Mouse (Mus musculus): ENCODE results near the gene Mlycd. TPM values are rescaled to one million over a fixed set of nuclear protein-coding genes. Genes with fewer than 3 reads are reported as not detected.
A peak's percentile ranks its signal among the peaks of the same experiment; 100 is the strongest.

Mlycd gene
- total RNA-seq, 2 experiments from 2014 or later, result 19.3 to 21.5 TPM

DNA sequence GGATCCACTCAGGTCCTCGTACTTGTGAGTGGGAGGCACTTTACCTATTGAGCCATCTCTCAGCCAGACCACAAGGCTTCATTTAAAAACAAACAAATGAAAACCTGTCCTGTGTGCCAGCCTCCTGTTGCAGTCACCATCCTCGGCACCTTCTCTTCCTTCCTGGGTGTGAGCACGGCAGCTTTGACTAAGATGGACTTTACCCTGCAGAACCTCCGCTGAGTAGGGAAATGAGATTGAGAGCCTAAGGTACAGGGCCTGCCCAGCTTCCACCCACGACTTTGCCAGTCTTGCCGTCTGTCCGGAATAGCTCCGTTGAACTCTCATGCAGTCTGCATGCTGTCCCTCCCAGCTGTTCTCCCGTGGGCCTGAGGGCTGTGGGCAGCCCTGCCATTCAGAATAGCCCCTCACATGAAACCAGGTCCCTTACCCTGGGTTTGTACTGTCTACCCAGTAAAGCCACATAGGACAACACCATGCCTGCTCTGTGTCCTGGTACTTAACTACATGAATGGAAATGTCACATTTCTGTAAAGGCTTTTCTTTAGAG is 5.5 kb downstream of the Mlycd start:
- no peak for DNase-seq
- intact Hi-C loops (cut with DNase I), result no loop called here

DNA sequence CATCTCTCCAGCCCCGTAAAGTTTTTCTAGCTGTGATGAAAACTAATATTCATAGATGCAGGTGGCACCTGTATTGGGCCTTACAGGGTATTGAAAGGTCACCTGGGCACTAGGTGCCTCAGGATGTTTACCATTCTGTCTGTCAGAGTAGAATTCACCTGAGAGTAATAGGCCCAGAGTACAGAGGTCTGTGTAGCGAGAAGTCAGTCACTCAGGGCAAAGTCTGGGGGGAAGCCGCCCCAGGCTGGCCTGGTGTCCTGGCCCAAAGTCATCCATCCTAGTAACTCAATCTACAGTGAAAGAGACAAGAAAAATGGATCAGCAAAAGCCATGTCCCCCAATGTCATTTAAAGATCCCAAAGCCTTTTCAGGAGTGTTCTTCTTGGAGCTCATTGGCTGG is 6.2 kb downstream of the Mlycd start:
- no peak for DNase-seq
- intact Hi-C loops (cut with DNase I), result no loop called here

DNA sequence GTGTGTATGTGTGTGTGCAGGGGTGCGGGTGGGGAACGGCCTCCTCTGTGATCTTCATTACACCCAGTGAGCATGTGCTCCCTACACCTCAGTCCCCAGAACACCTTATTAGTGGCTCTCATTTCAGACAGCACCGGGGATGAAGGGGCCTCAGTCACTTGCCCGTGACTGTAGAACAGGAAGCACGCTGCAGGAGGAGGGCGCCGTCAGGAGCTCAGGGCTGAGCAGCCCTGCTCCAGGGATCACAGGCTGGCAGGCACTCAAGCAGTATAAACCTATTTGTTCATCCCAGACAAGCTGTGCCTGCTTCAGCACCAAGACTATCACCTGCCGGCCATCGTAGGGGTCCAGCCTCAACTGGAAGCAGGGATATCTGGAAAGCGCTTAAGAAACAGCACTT is 9.2 kb downstream of the Mlycd start:
- no peak for DNase-seq
- intact Hi-C loops (cut with DNase I), result no loop called here

DNA sequence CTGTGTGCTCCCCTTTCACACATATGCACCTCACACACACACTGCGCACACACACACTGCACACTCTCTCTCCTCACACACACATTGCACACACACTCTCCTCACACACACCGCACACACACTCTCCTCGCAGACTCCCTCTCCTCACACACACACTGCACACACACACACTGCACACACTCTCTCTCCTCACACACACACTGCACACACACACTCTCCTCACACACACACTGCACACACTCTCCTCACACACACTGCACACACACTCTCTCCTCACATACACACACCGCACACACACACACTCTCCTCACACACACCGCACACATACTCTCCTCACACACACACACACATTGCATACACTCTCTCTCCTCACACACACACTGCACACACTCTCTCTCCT is 10.0 kb downstream of the Mlycd start:
- no peak for DNase-seq
- intact Hi-C loops (cut with DNase I), result no loop called here

DNA sequence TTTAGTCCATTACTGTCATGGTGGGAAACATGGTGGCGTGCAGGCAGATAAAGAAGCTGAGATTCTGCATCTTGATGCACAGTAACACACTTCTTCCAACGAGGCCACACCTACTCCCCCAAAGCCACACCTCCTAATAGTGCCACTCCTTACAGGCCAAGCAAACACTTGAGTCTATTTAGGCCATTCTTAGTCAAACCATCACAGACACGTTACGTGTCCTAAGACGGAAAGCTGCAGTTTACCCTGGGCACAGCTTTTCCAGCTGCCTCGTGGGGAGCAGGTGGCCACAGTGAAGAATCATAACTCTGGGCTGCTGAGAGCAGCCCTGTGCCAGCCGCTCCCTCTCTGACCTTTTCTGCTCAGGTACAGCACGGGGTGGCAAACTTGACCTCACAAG is 13.6 kb downstream of the Mlycd start:
- intact Hi-C loops (cut with DNase I), result no loop called here
- no peak for DNase-seq

DNA sequence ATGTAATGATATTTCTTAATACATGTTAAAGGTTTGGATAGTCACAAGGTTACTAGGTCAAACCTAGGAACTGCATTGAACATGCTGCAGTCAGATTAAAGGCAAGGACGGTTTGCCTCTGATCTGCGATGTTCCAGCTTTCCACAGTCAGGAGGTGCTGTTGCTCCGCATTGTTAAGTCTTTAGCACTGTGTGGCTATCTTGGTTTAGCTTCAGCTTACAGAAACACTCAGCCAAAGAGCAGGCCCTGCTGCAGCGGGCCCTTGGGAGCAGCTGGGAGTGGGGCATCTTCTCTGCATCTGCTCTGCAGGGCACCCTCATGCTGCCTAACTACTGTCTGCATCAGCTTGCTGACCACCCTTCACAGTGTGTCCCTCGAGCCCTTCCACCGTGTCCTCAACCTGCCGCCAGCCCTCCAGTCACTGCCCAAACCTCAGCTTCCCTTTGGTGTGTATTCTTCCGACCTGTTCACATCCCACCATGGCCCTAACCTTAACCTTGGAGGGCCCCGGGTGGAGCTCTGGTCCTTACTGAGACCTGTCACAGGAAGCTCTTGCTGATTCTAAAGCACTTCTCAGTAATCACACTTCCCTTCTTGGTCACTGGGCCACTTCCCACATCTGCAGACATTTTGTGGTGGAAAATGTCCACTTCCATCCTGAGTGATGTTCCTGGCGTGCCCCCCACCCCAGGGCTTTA is 17.5 kb downstream of the Mlycd start:
- no peak for DNase-seq
- intact Hi-C loops (cut with DNase I), result no loop called here

DNA sequence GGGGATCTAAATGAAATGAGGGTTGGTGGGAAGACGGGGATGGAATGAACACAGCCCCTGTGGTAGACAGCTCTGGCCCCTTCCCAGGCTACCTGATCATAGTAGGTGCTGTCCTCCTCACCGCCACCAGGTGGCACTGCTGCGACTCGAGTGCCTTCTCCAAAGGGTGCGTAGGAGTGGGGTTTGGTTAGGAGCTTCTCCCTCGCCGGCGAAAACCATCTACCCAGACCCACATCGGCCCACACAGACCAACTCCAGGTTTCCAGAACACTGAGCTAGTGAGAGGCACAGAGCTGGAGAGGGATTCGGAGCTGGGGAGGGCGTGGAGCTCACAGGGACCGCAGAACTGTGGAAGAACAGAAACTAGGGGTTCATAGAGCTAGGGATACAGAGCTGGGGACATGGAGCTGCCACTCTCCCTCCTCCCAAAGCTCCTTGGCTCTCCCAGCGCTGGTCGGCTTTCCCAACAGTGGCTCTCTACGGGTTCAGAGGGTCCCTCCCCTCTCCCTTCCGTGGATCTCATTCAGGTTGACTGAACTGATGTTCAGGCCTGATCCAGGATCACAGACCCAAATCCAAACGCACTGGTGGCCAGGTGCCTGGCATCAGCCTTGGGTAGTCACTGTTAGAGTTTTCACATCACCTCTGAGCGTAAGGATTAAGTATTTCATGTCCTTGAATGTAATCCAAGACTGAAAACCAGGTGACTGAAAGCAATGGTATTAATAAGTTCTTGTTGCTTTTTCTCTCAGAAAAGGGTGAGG is 18.2 kb downstream of the Mlycd start:
- intact Hi-C loops (cut with DNase I), result no loop called here
- peak; percentile 82 for DNase-seq

DNA sequence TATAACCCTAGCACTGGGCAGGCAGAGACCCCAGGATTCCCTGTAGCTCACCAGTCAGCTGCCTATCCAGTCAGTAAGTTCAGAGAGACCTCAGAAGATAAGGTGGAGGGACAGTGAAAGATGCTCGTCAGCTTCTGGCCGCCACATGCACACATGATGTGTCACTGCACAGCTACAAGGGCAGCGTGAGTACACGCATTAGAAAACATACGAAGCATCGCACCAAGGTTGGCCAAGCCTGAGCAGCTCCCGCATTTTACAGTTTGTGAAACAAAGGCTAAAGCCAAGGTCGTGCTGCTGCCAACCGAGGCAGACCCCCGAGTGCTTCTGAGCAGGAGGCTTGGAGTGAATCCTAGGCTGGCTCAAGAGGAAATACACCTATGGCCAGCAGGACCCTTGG is 18.9 kb downstream of the Mlycd start:
- intact Hi-C loops (cut with DNase I), result no loop called here
- DNase-seq, result no peak

DNA sequence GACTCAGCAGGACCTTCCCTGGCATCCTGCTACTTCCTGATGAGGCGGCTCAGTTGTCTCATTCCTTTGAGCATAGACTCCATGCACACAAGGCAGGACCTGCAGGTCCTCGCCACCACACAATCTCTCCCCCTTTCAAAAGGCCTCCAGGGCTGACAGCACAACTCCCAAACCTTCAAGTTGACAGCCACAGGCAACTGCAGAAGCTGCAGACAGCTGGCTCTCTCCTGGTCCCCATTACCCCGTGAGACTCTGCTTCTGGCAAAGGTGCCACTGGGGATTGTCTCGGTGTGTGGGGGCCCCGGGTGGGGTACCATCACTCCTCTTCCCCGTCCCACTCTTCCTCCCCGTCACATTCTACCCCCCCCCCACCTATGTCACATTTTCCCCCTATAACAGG is 25.6 kb downstream of the Mlycd start:
- intact Hi-C loops (cut with DNase I), result no loop called here
- no peak for DNase-seq

DNA sequence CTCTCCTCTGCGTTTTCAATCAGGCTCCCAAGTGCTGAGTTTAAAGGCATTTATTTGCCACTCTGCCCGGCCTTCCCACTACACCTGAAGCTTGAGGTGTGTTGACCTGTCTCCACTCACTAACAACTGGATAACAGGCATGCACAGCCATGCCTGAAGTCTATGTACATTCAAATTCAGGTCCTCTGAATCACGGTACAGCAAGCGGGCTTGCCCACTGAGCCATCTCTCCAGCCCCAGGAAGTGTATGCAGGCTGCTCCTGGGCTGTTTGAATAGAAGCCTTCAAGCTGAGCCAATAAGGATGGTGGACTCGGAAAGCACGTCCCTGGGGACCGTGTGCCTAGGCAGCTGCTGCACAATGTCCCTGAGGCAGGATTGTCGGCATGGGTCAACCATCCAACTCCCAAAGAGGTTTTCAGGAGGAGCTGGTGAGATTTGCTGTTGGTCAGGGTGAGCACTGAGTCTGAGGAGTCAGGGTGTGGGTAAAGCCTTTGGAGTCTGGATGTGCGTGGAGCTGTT is 27.0 kb downstream of the Mlycd start:
- intact Hi-C loops (cut with DNase I), result no loop called here
- DNase-seq, result no peak

DNA sequence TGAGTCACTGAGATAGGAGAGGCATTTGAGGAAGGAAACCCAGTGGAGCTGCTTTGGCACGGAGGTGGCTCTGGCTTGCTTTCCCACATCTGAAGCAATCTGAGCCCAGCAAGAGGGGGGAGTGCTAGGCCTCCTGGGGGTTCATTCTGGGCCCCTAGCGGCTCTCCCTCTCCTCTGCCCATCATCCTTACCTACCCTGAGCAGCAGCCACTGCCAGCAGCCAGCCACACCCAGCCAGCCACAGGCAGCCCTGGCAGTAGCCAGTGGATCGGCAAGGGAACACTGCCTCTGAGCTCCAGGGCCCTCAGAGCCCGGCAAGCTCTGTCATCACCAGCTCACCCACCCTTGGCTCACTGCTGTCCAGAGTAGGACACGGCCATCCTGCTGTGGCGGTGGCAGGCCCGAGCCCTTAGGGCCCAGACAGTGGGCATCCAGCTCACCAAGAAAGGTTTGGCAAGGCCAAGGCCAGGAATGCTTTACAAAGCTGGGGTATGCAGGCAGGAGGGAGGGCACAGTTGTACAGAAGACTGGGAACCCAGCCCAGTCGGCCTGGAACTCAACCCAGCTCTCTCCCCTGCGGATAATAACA is 27.5 kb downstream of the Mlycd start:
- intact Hi-C loops (cut with DNase I), result no loop called here
- DNase-seq, result no peak

DNA sequence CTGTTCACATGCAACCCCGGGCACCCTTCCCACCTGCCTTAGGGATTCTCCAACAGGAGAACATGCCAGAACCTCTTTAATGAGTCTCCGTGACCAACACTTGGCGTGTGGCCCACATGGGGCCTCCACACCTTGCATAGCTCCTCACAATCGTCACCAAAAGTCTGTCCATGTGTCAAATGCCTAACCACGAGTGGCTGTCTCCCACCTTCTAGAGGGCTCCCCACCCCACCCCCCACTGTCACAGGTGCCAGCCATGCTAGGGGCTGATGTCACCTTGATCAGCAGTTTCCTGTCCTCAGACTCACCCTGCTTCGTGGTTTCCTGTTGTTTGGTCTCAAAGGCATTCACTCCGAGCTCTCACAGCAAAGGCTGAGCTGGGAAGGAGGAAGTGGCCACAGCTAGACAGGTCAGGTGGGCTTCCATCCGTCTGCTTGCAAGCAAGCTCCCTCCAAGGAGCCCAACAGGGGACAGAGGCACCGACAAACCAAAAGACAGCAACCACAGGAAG is 29.0 kb downstream of the Mlycd start:
- DNase-seq, result no peak
- intact Hi-C loops (cut with DNase I), result no loop called here

DNA sequence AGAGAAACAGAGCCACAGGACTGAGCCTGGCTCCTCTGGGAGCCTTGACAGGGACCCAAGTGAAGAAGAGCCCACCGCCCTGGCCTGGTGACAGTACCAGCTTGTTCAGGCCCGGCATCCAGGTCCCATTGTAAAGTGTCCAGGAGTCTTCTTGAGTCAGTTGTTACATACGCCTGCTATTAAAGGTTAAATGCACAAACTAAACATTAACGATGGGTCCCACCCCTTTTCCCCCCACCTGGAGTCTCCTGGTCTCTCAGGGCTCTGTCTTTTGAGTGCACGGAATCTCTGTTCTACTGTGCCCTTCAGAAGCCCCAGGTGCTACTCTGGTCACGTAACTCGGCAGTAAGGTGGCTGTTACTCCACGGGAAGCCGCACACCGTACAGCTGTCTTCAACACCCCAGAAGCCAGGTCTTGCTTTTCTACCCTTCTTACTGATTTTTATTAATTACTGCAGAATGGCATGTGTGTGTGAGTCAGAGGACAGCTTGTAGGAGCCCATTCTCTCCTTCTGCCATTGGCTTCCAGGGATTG is 29.6 kb downstream of the Mlycd start:
- no peak for DNase-seq
- intact Hi-C loops (cut with DNase I), result no loop called here

DNA sequence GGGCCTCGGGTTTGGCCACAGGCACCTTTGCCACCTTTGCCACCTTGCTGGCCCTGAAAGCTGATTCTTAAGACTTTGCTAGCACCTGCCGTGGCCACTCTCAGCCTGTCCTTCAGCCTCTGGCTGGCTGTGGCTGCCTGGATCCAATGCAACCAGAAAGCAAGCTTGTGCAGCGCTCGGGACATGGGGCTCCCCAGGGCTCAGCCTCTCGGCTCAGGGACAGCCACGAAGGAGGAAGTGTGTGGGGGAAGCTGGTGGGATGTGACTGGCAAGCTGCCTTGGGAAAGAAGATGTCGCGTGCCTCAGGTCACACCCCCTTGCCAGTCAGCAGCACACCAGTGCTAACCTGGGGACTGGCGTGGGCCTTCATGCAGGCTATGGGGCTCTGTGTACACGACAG is 30.1 kb downstream of the Mlycd start:
- no peak for DNase-seq
- intact Hi-C loops (cut with DNase I), result no loop called here

DNA sequence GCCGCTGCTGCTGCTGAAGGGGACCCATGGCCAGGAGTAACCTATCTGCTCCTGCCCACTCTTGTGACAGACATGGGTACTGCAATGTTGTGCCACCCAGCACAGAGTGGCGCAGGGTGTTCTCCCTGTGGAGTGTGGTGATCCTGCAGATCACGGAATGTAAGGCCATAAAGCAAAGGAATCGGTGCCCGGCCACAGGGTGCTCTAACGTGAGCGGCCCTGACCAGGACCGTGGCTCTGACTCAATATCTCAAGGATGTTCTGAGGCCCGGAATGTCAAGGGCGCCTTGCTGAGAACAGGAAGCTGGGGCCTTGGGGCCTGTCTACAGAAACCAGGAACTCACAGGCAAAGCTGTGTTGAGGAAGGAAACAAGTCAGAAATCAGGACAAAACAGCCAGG is 30.9 kb downstream of the Mlycd start:
- intact Hi-C loops (cut with DNase I), result no loop called here
- no peak for DNase-seq

DNA sequence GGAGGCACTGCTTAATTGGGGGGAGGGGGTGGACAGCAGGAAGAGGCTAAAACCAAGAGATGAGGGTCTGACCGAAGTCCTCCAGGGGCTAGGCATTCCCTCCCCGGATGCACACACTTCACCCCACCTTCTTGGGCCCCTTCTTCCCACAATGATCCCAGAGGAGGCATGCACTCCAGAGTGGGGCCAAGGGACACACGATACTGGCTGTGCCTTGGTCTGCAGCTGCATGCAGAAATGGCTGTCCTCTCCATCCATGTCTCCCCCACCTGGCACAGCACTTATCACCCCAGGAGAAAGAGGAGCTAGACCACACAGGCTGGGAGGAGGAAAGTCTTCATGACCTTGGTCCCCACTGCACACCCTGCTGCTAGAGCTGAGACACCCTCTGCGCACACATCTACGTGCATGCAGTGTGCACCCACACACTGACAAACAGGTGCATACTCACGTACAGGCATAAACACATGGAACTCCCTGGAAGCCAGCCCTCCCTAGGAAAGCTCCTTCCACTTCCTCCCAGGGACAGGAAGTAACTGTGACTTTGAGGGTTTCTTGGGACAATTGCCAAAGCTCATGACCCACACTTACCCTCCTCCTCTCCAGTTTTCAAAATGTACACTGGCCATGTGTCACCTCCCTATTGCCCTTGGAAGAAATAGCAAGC is 31.5 kb downstream of the Mlycd start:
- DNase-seq, result no peak
- intact Hi-C loops (cut with DNase I), result no loop called here

DNA sequence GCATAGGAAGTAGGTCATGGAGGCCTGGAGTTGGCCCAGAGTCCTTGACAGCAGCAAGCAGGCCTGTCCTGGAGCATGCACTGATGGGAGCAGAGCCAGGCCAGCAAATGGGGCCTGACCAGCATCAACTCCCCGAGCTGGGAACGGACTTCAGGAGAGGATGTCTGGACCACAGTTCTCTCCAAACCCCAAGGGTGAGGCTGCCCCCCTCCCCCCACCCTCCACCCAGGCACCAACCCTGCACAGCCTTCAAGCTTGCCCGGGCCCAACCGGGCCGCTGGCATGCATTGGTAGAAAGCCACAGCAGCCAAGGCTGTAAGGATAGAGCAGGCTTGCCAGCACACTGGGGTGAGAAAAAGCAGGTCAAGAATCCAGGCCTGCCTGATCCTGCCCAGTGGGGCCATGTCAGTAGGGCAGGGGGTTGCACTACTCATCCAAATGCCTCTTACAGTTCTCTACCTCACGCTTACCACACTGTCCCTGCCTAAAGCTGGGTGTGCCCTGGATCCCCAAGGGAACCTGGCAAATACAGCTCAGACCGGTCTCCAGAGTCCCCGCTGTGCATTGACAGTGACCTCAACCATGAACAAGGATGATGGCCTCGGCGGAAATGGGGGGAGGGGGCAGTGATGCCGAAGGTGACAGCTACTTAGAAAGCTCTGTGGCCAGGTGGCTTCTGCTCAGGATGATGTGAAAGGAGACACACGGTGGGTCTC is 33.1 kb downstream of the Mlycd start:
- DNase-seq, result no peak
- intact Hi-C loops (cut with DNase I), result no loop called here

DNA sequence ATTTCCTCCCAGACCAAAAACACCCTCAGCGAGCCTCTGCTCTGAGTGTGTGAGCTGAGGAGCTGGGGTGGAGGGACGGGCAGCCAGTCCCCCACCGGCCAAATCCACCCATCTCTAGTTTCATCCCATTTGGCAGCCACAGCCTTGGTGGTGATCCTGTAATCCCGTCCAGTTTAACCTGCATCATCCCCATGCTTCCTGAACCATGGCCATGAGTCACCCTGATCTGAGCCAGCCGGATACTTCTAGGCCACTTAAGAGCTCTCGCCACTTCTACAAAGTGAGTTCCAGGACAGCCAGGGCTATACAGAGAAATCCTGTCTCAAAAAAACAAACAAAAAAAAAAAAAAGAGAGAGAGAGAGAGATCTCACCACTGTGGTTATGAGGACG is 33.7 kb downstream of the Mlycd start:
- no peak for DNase-seq
- intact Hi-C loops (cut with DNase I), result no loop called here

DNA sequence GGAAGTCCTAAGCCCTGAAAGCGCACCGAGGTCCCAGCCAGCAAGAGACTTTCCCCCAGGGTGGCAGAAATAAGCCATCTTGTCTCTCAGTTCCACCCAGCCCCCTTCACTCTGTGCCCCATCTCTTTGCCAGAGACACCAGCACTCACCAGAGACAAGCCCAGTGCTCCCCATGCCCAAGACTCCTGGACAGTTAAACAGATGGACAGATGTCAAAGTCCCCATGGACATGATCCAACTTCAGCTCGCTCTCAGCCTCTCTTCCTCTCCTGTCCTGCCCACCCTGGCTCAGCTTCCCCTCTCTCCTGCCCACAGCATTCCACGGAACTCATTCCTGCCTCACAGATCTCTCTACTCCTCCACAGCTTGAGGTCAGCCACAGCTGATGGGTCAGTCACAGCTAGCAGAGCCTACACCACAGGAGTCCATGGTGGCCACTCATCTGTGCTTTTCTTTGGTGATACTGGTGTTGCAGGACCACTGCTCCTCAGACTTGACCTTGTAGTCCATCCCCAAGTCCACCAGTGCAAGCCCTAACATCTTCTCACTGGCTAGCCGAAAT is 34.2 kb downstream of the Mlycd start:
- no peak for DNase-seq
- intact Hi-C loops (cut with DNase I), result no loop called here

DNA sequence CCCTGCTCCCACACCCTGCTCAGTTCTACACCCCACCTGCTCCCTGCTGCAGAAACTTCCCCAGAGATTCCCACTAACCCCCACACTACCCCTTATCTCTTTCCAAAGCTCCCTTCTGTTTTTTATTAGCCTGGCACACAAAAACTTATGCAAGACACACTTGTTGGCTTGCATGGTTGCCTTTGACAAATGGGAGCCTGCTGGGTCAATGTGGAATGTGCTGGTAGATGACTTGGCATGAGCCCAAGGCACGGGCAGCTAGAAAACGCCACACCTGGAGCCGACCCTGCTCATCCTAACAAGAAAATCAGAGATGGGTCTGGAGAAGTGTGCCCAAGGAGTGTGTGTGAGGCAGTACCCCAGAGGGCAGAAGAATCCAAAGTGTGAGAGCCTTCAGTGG is 34.9 kb downstream of the Mlycd start:
- intact Hi-C loops (cut with DNase I), result no loop called here
- no peak for DNase-seq
